Mouse (Mus musculus) frontal cortex, postnatal 36 days (tissue): ENCODE results near the gene Tctn1.

Source experiments
- DNase-seq, 2 experiments: peaks; one replicate each; pipeline ENCODE4 v3.0.0; 2022; ENCODE audit warnings: low spot score in 2 of 2

The Tctn1 gene

DNA sequence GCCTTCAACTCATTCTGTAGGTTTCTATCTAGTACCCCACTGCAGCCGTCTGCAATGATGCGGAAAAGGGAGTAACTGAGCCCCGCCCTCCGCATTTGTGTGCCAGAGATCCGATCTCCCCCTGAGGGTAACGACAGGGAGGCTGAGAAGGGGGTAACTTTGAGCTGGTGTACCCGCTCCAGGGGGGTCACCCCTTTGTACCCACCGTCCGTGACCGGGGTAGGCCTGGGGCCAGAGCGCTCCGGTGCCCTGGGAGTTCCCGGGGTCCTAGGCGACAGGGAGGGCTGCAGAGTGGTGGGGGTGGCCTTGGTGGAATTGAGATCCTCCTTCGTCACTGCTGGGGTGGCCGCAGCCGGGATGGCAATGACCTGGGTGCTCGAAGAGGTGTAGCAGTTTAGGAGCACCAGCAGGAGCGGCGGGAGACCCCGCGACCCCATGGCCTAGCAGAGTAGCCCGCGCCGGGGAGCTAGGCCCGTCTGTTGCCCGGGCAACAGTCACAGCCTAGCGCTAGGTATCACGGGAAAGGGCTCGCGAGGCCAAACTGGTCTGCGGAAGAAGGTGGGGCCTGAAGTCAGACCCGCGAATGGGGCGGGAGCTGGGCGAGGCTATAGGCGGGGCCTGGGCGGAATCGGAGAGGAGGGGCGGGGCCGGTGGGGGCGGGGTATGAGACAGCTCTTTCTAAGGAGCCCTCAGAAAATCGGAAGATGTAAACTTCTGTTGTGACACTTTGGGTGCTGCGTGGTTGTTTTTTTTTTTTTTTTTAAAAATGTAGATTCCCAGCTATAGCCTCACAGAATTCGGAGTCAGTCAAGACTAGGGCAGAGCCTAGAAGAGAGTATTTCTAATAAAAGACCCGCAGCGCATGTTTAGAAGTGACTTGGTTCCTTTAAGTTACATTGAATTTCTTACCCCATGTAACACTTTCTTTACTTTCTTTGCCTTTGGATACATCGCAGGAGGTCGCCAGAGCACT, at the start of gene Tctn1:
TSS of gene Tctn1 (minus strand) at position 528 of the 973 bp plus-strand sequence.
- peak; percentile 75 to 76 for DNase-seq

DNA sequence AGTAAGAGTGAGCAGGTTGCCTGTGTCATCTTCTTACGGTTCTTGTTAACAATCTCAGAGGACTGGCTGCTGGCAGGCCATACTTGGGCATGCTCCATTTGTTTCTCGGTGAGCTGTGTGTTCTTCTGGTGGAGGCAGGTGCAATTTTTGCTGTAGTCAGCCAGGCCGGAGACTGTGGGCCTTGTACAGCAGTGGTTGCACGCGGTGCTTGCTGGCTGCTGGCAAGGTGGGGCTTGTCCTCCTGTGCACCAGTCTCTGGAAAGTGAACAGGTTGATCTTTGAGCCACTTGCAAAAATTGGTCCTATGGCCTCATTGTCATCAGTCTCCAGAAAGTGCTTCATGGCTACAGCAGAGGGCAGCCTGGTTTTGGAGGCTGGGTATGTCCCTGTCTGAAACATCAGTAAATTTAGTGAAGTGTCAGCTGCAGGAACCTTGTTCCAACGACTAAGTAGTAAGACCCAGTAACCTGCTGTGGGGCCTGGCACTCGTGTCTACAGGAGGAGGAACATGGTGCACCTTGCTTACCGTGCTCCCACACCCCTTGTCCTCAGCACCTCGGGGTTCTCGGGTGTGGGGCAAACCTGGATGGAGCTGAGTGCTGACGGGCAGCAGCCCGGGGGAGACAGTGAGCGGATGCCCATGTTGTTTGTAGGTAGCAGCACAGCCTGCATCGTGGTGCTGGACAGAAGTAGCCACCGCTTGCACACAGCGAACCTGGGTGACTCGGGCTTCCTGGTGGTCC, 48.9 kb upstream of the Tctn1 start:
- DNase-seq: no peak

DNA sequence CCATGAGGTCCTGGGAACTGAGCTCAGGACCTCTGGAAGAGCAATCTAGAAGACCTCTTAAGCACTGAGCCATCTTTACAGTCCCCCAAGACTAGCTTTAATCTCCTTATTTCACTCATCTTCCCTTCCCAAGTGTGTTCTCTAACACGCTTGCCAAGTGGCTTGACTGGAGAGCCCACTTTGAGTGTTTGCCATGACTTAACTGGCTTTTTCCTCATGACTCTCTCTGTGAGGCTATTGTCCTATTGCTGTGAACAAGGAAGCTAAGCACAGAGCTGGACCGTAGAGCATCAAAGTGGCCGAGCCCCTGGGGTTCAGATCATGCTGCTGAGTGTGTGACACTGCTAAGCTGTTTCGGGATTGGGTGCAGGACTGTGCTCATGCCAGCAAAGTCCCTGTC, 48.1 kb upstream of the Tctn1 start:
- DNase-seq: no peak

DNA sequence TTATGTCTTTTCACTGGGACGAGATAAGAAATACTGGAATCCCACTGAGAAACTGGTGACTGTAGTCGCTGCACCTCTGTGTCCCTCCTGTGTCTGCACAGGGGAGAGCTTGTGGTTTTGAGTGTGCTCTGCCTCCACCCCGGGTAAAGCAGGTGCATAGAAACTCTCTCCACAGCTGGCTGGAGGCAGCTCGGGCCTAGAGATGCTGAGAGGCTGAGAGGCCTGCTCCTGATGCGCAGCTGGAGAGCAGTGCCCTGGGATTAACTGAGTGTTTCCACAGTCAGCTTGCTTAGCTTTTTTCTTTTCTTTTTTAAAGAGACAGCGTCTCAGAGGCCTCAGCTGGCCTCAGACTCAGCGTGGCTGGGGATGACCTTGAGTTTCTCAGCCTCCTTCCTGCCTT, 47.4 kb upstream of the Tctn1 start:
- DNase-seq: no peak

DNA sequence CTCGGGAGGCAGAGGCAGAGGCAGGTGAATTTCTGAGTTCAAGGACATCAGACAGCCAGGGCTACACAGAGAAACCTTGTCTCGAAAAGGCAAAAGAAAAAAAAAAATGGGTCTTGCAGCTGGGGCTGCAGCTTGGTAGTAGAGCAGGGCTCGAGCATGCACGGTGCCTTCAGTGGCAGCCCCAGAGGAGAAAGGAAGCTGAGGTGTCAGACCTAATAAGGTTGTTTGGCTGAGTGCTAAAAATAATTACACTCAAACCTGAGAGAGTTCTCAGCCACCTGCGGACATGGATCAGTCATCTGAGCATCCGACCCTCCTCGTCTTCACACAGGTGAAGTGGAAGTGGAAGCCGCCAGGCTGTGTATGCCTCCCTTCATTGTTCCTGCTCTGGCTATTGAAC, 46.4 kb upstream of the Tctn1 start:
- DNase-seq: no peak

DNA sequence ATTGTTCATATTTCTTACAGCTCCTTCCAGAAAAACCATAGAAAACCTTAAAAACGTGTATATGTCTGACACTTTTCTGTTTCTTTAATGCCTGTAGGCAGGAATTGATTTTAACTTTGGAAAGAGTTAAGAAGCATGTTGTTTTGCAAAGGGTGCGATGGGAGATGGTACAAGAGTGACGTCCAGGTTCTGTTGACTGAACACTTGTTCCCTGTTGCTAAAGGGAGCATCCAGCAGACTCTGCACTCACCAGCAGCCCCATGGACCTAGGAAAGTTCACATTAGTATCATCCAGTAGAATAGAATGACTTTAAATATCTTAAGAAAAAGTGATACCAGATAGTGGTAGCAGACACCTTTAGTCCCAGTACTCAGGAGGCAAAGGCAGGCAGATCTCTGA, 42.3 kb upstream of the Tctn1 start:
- DNase-seq: no peak

DNA sequence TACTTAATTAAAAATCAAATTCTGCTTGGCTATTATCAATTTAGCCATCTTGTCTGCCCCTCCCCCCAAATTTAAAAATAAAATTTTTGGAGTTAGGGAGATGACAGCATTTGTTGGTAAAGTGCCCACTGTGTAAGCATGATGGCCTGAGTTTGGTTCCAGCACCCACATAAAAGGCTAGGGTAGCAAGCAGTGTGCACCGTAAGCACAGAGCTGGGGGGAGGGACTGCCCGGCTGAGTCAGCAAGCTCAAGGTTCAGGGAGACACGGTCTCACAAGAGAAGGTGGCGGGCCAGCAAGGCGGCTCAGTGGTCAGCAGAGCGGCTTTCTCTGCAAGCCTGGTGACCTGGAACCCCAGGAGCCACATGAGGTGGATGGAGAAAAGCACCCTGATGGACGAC, 41.2 kb upstream of the Tctn1 start:
- DNase-seq: no peak

DNA sequence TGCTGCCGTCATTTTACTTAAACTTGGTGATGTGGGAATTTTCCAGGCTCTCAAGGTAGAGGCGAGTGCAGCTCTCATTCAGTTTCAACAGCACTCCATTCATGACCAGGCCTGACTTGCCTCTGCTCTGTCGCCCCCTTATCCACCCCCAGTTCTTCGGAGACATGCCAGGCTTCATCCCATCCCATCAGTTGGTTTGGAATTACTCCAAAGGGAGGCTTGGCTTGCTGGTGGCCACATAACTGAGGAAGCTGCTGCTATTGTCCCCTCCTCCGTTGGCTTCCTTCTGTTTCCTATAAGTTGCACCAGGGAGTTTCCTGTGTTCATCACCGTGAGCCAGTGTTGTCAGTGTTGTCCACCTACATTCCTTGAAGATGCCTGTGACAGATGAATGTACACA, 40.3 kb upstream of the Tctn1 start:
- no peak for DNase-seq

DNA sequence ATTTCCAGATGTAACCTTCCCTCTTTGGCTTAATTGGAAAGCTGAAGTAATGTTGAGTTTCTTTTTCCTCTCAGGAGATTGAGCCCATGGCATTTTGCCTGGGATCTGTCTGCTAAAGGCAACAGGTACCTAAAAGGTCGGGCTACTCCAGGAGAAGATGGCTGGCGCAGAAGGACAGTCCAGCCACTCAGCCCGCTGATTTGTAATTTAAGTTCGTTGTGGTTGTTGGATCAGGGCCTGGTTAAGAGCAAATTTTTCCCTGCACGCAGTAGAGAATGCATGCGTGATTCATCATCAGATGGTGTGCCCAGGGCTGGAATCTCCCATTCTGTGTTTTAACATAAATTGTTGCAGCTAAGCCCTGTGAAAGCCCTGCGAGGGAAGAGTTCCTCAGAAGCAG, 39.7 kb upstream of the Tctn1 start:
- DNase-seq: no peak

DNA sequence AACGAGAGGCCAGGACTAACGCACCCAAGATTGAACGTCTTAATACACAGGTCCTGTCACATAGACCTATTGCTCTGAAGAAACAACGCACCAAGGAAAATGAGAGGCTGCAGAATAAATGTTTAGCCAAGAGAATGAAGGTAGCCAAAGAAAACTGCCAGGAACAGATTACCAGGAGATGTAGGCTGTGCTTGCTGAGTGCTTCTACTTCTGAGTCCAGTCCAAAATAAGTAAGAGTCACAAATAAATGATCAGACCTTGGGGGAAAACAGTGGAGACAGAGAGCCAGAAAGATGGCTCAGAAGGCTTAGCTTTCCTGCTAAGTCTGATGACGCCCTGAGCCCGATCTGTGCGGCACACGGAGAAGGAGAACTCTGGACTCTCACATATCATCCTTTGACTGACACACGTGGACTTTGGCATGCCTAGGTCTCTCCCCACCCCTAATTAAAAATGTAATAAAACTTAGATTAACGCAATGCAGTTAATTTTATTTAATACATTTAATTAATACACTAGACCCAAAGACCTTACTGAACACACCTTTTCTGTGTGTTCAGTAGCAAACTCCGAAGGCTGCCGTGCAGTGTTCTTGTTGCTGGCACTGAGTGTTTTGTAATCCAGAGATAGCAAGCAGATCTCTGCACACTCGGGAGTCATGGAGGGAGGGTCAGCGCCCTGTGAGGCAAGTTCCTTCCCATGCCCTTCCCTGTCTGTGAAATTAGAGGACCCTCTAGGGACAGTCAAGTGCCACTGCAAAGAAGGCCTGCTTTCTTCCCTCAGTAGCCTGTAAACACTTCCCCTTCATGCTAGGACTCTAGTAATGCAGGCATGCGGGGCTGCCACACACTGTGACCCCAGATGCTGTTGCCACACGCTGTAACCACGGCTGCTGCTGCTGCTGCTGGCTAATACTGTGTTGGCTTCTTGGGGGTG, 38.8 kb upstream of the Tctn1 start:
- DNase-seq: no peak

DNA sequence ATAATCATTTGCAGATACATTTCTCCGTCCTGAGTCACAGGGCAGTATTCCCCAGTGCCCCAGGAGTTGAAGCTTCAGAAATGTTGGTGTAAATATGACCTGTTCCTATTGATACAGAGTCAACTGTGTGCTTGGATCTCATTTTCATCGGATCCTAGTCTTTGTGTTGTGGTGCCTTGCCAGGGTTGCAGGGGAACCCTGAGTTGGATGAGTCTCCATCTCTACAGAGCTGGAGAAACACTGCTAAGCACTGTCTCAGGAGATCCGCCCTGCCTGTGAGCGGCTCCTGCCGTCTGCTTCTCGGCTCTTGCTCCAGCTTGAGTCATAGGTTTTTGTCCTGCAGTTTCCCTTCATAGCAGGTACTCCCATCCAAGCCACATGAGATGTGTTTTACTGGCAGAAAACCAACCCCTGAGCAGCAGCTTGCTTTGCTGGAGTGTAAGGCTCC, 35.8 kb upstream of the Tctn1 start:
- no peak for DNase-seq

DNA sequence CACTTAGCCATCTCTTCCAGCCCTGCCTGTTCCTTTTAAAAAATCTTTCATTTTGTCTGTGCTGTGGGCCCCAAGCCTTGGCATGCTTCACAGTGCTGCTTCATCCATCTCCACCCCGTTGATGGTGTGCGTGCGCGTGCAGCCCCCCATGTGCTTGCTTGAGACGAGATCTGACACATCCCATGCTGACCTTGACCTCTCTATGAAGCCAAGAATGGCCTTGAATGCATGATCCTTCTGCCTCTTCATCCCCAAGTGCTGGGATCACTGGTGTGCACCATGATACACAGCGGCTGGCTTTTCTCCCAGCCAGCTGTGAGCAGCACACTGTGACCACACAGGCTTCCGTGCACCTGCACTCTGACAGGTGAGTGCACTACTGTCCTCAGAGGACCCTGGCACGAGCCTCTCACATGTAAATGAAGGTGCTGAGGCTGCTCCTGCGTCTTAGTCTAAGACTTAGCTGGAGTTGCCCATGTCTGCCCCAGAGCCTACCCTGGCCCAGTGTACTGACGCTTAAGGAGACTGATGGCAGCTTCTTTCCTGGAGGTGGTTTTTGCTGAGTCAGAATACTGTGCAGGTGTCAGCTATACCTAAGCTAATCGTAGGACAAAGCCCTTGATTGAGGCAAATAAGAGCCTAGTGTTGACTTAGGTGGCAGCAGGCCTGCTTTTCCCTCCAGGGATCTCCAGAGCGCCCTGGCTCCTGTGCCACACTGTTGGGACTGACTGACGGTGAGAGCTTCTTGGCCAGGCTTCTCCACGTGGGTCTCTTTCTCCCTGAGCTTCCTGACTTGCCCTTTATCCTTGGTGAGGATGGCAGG, 31.1 kb upstream of the Tctn1 start:
- DNase-seq: no peak

DNA sequence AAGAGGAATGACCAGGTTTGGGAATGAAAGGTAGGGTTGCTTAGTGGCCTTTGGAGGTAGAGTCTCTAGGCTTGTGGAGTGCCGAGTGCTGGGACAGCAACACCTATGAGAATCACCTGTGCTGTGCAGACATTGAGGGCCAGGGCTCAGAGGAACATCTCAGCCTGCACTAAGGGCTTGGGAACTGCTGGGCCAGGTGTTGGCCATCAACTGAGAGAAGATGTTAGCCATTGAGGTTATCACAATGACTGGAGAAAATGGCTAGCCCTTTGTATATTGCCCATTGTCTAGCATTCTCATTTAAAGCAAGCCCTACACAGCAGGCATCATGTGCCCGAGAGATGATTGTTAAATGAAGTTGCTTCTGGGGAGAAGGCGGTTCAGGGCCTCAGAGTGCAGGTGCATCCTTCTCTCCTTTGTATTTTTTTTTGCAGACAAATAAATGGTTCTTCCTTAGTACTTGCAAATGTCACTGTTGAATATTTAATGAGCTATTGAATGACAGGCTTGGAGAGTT, 30.0 kb upstream of the Tctn1 start:
- DNase-seq: no peak

DNA sequence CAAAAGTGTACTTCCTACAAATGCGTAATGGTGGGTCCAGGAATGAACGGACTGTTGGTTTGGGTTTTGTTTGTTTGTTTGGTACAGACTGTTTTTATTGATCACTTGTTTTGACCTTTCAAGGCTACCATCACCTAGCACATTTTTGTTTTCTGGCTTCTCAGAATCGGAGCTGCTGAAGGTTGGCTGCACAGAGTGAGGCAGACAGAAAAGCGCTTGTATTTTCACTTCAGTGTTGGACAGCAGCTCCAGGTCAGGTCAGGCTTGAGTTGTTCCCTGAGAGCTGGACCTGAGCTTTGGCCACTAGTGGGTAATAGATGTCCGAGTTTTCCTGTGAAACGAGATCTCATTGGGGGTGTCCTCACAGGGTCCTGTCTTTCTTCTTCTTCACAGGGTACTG, 28.9 kb upstream of the Tctn1 start:
- no peak for DNase-seq

DNA sequence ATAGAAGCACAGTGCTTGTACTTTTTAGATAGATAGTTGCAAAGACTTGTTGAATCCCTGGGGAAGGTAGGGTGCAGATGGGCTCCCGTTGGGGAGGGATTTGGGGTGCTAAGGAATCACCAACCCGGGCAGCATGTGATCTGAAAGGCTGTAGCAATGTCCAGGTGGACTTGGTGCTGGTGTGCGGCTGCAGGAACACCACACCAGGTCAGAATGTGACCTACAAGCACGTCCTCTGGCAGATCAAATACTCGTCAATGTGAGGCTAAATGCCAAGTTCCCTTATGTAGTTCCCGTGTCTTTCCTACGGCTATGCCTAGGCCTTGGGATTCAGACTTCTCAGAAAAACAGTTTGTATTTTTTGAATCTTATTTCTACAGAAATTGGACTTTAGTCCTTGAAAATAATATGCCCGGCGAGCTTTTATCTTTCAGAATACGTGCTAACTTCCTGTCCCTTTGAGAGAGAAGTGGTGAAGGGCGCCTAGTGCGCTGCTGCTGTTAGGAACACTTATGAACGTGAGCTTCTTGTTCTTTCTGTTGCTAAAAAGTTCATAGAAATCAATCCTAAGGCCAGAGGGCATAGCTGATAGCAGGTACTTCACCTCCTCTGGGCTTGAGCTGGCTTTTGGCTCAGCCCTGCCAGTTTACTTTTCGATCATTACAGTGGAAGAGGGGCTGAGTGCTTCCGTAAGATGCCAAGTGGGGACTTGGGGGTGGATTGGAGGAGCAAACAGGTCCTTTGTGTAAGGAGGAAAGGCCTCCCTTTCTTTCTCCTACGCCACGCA, 27.5 kb upstream of the Tctn1 start:
- no peak for DNase-seq

DNA sequence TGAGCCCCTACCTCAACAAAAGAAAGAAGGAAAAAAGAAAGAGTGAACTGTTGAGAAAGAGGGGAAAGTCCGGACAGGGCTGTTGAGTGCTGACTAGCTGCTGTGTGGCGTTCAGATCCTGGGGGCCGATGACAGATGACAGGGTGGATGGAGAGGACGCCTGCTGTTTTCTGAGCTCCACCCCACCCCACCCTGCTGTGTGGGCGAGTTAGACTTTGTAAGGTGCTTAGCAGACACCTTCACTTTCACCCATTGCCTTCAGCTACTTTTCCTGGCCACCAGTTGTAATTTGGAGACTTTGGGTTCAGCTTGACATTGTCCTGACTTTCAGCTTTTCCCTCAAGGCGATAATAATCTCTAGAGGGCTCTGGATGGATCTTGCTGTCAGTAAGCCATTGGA, 26.9 kb upstream of the Tctn1 start:
- DNase-seq: no peak

DNA sequence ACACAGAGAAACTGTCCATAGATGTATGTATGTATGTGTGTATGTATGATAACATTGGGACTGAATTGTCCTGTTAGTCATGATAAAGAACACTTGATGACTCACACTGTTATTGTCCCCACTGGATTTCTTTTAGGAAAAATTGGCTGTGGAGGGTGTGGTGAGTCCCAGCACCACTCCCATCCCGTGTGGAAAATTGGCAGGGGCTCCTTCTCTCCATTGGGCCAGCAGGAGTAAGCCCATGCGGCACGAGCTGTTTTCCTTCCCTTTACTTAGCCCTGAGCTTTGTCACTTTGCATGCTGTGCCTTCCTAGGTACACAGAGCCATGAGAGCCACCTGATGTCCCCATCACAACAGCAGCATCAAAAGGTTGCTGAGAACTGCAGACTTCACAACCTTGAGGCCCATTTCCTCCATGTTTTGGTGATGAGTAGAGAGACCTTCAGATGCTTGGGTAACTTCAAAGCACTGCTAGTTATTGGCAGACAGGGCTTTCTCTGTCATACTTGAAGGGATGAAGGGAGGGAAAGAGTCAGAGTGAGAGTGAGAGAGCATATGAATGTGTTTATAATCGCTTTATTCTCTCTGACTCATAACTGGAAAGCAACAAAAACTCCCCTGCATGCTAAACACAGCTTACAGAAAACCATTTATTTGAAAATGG, 24.0 kb upstream of the Tctn1 start:
- no peak for DNase-seq

DNA sequence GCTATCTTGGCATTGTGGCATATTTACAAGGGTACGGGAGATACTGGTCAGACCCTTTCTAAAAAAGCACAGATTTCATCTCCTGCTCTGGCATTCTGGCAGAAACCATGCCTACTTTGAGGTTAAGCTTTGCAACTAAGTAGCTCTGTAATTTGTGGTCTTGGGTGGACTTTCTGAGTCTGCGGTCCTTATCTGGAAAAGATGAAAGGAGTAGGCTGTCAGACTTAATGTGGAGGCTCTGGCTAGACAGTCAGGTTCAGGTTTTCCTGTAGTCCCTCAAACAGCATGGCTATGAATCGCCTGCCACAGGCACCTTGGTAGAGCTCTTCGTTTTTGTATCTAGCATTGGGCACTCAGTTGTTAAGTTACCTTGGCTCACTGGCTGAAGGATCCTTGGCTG, 22.8 kb upstream of the Tctn1 start:
- no peak for DNase-seq

DNA sequence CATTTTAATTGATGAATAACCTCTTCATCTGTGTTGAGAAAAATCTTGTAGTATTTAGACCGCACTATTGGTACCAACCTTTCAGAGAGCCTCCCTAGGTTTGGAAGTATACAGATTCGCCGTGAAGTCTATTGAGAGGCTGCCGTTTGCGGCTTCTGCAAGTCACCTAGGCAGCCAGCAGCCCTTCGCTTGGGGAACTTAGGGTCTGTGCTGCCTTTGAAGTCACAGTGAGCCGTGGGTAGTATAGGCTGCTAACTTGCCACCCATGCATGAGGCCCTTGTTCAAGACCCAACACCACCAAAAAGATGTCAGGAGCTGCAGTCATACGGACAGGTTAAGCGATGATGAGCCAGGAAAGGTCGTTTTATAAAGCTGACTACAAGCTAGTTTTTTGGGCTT, 21.9 kb upstream of the Tctn1 start:
- DNase-seq: no peak
